Mouse (Mus musculus): Measurements from ENCODE around the gene Tmie. TPM values are rescaled to one million over a fixed set of nuclear protein-coding genes. Genes with fewer than 3 reads are reported as not detected.

Tmie gene
- polyA plus RNA-seq, 1 experiment = not detected

- no peak overlapping the region for H3ac ChIP-seq (ENCODE audit: control insufficient read depth, insufficient read length, low read depth)
- H3K79me3 ChIP-seq (ENCODE audit: low read depth) = no peaks in the 10 kb centered on the region
- H3K4me3 ChIP-seq (ENCODE audit: insufficient read depth, poor library complexity, severe bottlenecking) = no peak overlapping the region
- H3K27me3 ChIP-seq (ENCODE audit: control insufficient read depth, insufficient read depth, insufficient read length) = no peaks in the 10 kb centered on the region
- no peaks in the 10 kb centered on the region for H3K36me3 ChIP-seq (ENCODE audit: control insufficient read depth, insufficient read depth)
- H3K79me2 ChIP-seq (ENCODE audit: control insufficient read depth, insufficient read depth) = no peaks in the 10 kb centered on the region
- TF ChIP-seq CTCF (IDR thresholded peaks at IDR 0.05; ENCODE audit: control insufficient read depth, insufficient read depth, insufficient read length) (no peak), CEBPB (IDR thresholded peaks at IDR 0.05; ENCODE audit: low read depth) (no peak), USF1 (IDR thresholded peaks at IDR 0.05; ENCODE audit: low read depth) (no peak)
These were observed 15.6 kb upstream of the Tmie start for GRCm38 (mm10) chr9:110895507-110895906.

GRCm38 (mm10) chr9:110893429-110893828 lies 13.5 kb upstream of the Tmie start:
- no peak for TF ChIP-seq USF1 (IDR thresholded peaks at IDR 0.05; ENCODE audit: low read depth)
- TF ChIP-seq MYOD1 (IDR thresholded peaks at IDR 0.05; ENCODE audit: control insufficient read depth, insufficient read length, low read depth) = no peak
- no peak for TF ChIP-seq CTCF (IDR thresholded peaks at IDR 0.05; ENCODE audit: control insufficient read depth, insufficient read depth, insufficient read length)
- no peak for TF ChIP-seq FOSL1 (IDR thresholded peaks at IDR 0.05; ENCODE audit: insufficient read depth, low read length, poor library complexity, severe bottlenecking)
- TF ChIP-seq MYOG (IDR thresholded peaks at IDR 0.05; ENCODE audit: control insufficient read depth, extremely low read depth, insufficient read length) = no peak
- TF ChIP-seq MAX (IDR thresholded peaks at IDR 0.05) = no peak
- TF ChIP-seq CEBPB (IDR thresholded peaks at IDR 0.05; ENCODE audit: low read depth) = no peak
- no peak overlapping the region for H3K4me3 ChIP-seq (ENCODE audit: insufficient read depth, poor library complexity, severe bottlenecking)
- H3K36me3 ChIP-seq (ENCODE audit: control insufficient read depth, insufficient read depth) = no peaks in the 10 kb centered on the region
- no peaks in the 10 kb centered on the region for H3K79me3 ChIP-seq (ENCODE audit: low read depth)
- H3K27me3 ChIP-seq (ENCODE audit: control insufficient read depth, insufficient read depth, insufficient read length) = no peaks in the 10 kb centered on the region
- no peaks in the 10 kb centered on the region for H3K79me2 ChIP-seq (ENCODE audit: control insufficient read depth, insufficient read depth)
- no peak overlapping the region for H3ac ChIP-seq (ENCODE audit: control insufficient read depth, insufficient read length, low read depth)

GRCm38 (mm10) chr9:110892552-110892951 lies 12.6 kb upstream of the Tmie start:
- Histone ChIP-seq H3ac (ENCODE audit: control insufficient read depth, insufficient read length, low read depth) (no peak overlapping the region), H3K4me3 (ENCODE audit: insufficient read depth, poor library complexity, severe bottlenecking) (no peak overlapping the region), H3K79me3 (ENCODE audit: low read depth) (no peaks in the 10 kb centered on the region), H3K79me2 (ENCODE audit: control insufficient read depth, insufficient read depth) (no peaks in the 10 kb centered on the region), H3K27me3 (ENCODE audit: control insufficient read depth, insufficient read depth, insufficient read length) (no peaks in the 10 kb centered on the region), H3K36me3 (ENCODE audit: control insufficient read depth, insufficient read depth) (no peaks in the 10 kb centered on the region)
- TF ChIP-seq CEBPB (IDR thresholded peaks at IDR 0.05; ENCODE audit: low read depth) (no peak), MYOG (IDR thresholded peaks at IDR 0.05; ENCODE audit: control insufficient read depth, extremely low read depth, insufficient read length) (no peak), MAX (IDR thresholded peaks at IDR 0.05) (no peak), FOSL1 (IDR thresholded peaks at IDR 0.05; ENCODE audit: insufficient read depth, low read length, poor library complexity, severe bottlenecking) (no peak), MYOD1 (IDR thresholded peaks at IDR 0.05; ENCODE audit: control insufficient read depth, insufficient read length, low read depth) (no peak), USF1 (IDR thresholded peaks at IDR 0.05; ENCODE audit: low read depth) (no peak), CTCF (IDR thresholded peaks at IDR 0.05; ENCODE audit: control insufficient read depth, insufficient read depth, insufficient read length) (no peak)

GRCm38 (mm10) chr9:110891077-110891828 lies 11.3 kb upstream of the Tmie start:
- Histone ChIP-seq H3K27me3 (ENCODE audit: control insufficient read depth, insufficient read depth, insufficient read length) (no peaks in the 10 kb centered on the region), H3K79me3 (ENCODE audit: low read depth) (no peaks in the 10 kb centered on the region), H3K36me3 (ENCODE audit: control insufficient read depth, insufficient read depth) (no peaks in the 10 kb centered on the region), H3K79me2 (ENCODE audit: control insufficient read depth, insufficient read depth) (no peaks in the 10 kb centered on the region), H3K4me3 (ENCODE audit: insufficient read depth, poor library complexity, severe bottlenecking) (no peak overlapping the region), H3ac (ENCODE audit: control insufficient read depth, insufficient read length, low read depth) (no peak overlapping the region)
- TF ChIP-seq CTCF (IDR thresholded peaks at IDR 0.05; ENCODE audit: control insufficient read depth, insufficient read depth, insufficient read length) (no peak), CEBPB (IDR thresholded peaks at IDR 0.05; ENCODE audit: low read depth) (no peak), MAX (IDR thresholded peaks at IDR 0.05) (no peak), USF1 (IDR thresholded peaks at IDR 0.05; ENCODE audit: low read depth) (no peak), MYOG (IDR thresholded peaks at IDR 0.05; ENCODE audit: control insufficient read depth, extremely low read depth, insufficient read length) (no peak), MYOD1 (IDR thresholded peaks at IDR 0.05; ENCODE audit: control insufficient read depth, insufficient read length, low read depth) (no peak), FOSL1 (IDR thresholded peaks at IDR 0.05; ENCODE audit: insufficient read depth, low read length, poor library complexity, severe bottlenecking) (no peak)

GRCm38 (mm10) chr9:110890026-110890783 lies 10.3 kb upstream of the Tmie start:
- no peaks in the 10 kb centered on the region for H3K79me2 ChIP-seq (ENCODE audit: control insufficient read depth, insufficient read depth)
- H3K79me3 ChIP-seq (ENCODE audit: low read depth) = no peaks in the 10 kb centered on the region
- H3ac ChIP-seq (ENCODE audit: control insufficient read depth, insufficient read length, low read depth) = no peak overlapping the region
- H3K27me3 ChIP-seq (ENCODE audit: control insufficient read depth, insufficient read depth, insufficient read length) = no peaks in the 10 kb centered on the region
- H3K36me3 ChIP-seq (ENCODE audit: control insufficient read depth, insufficient read depth) = no peaks in the 10 kb centered on the region
- no peak overlapping the region for H3K4me3 ChIP-seq (ENCODE audit: insufficient read depth, poor library complexity, severe bottlenecking)
- TF ChIP-seq MYOD1 (IDR thresholded peaks at IDR 0.05; ENCODE audit: control insufficient read depth, insufficient read length, low read depth) (no peak), CEBPB (IDR thresholded peaks at IDR 0.05; ENCODE audit: low read depth) (no peak), USF1 (IDR thresholded peaks at IDR 0.05; ENCODE audit: low read depth) (no peak), MAX (IDR thresholded peaks at IDR 0.05) (no peak), CTCF (IDR thresholded peaks at IDR 0.05; ENCODE audit: control insufficient read depth, insufficient read depth, insufficient read length) (no peak), MYOG (IDR thresholded peaks at IDR 0.05; ENCODE audit: control insufficient read depth, extremely low read depth, insufficient read length) (no peak), FOSL1 (IDR thresholded peaks at IDR 0.05; ENCODE audit: insufficient read depth, low read length, poor library complexity, severe bottlenecking) (no peak)
